Mouse (Mus musculus) liver, embryonic 15.5 days (tissue): ENCODE data around the gene 4930447C04Rik. TPM values are rescaled to one million over a fixed set of nuclear protein-coding genes. Genes with fewer than 3 reads are reported as not detected.

Experiments
- ATAC-seq: fragments of 200-750 bp; cut with Nextera tagmentation; 2 replicates; pipeline ENCODE4 v1.8.0; 2017; ENCODE audit warnings: moderate number of reproducible peaks, mild to moderate bottlenecking, moderate library complexity; ENCODE audit not compliant: insufficient read depth
- H3K27ac ChIP-seq: fragments of 300-500 bp; sonication (generic); replicated peaks from 2 replicates; pipeline ENCODE4 v1.5.1; 2015; ENCODE audit warnings: mild to moderate bottlenecking, inconsistent platforms
- H3K27me3 ChIP-seq: fragments of 300-500 bp; sonication (generic); 2 replicates; pipeline ENCODE4 v1.6.1; 2015; ENCODE audit warnings: mild to moderate bottlenecking, inconsistent platforms
- H3K36me3 ChIP-seq: fragments of 300-500 bp; sonication (generic); replicated peaks from 2 replicates; pipeline ENCODE4 v1.6.1; 2015; ENCODE audit warnings: moderate library complexity, mild to moderate bottlenecking, inconsistent platforms
- H3K4me1 ChIP-seq: fragments of 300-500 bp; sonication (generic); replicated peaks from 2 replicates; pipeline ENCODE4 v1.6.1; 2015; ENCODE audit warnings: inconsistent platforms
- H3K4me2 ChIP-seq: fragments of 300-500 bp; sonication (generic); 2 replicates; pipeline ENCODE4 v1.6.1; 2015; ENCODE audit warnings: moderate library complexity, mild to moderate bottlenecking, inconsistent platforms
- H3K4me3 ChIP-seq: fragments of 300-500 bp; sonication (generic); replicated peaks from 2 replicates; pipeline ENCODE4 v1.5.1; 2015; ENCODE audit warnings: mild to moderate bottlenecking, inconsistent platforms
- H3K9ac ChIP-seq: fragments of 300-500 bp; sonication (generic); 2 replicates; pipeline ENCODE4 v1.6.1; 2015; ENCODE audit warnings: moderate library complexity, mild to moderate bottlenecking, inconsistent platforms
- H3K9me3 ChIP-seq: fragments of 300-500 bp; sonication (generic); replicated peaks from 2 replicates; pipeline ENCODE4 v1.6.1; 2016; ENCODE audit warnings: inconsistent platforms
- WGBS: fragments of 180-500 bp; shearing (Covaris S2); methylation state at CpG from one replicate; pipeline ENCODE4 v1.1.7; 2015; ENCODE audit warnings: mixed read lengths; ENCODE audit not compliant: insufficient replicate concordance; 5-methylcytosine and 5-hydroxymethylcytosine counted together
- polyA plus RNA-seq: library from polyadenylated mRNA; unstranded; fragments of >200 nt; fragmentation: Nextera tagmentation; extraction: Ambion mirVana; gene quantifications from 2 replicates; pipeline ENCODE4 v1.2.1, GENCODE M21; 2015

4930447C04Rik gene
- polyA plus RNA-seq, 1 experiment from 2014 or later: 0.35 TPM

DNA sequence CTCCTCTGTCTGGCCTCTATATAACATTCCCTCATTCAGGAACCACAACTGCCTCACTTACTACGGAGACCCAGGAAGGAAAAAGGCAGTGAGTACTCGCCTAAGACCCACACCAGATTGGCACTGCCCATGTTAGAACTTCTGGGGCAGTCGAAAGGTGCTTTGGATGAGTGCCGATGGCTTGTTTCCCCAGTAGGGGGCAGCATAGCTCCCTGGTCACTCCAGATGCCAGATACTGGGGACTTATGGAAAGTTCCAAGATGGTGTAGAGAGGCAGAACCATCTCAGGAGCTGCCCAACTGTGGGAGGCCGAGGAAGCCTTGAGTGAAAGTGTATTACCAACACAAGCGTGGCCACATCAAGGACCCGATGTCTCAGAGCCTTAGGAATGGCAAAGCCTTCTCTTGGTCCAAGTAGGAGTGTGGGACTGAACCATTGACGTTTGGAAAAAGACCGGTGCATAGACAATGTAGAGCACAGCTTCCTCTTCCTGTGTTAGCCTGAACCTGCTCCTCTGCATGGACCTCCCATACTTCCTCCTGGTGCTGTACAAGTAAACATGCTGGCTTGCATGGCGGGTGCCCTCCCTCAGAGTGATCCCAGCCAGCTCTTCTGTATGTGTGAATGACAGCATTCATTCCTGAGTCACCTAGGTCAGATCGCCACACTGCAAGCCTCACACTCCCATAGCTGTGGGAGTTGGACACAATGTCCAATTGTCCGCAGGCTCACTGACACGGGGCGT lies 105.6 kb downstream of the 4930447C04Rik start:
- WGBS: 56% methylated on average over 14 of the region's 14 CpGs

GRCm38 (mm10) chr12:72831711-72832432 lies 108.7 kb downstream of the 4930447C04Rik start:
- H3K4me2 ChIP-seq: peak overlapping the region; percentile 52
- no peak for ATAC-seq
- WGBS: 8% methylated on average over 42 of the region's 42 CpGs
- no peaks in the 10 kb centered on the region for H3K9me3 ChIP-seq
- no peaks in the 10 kb centered on the region for H3K36me3 ChIP-seq
- no peak overlapping the region for H3K9ac ChIP-seq
- H3K27me3 ChIP-seq: peaks cover 48% of the 10 kb centered on the region
- peak overlapping the region; percentile 21; the same call in 1 of the 2 replicates for H3K4me3 ChIP-seq
- peaks cover 6% of the 10 kb centered on the region; the same call in 1 of the 2 replicates for H3K4me1 ChIP-seq
- no peak overlapping the region for H3K27ac ChIP-seq

More for the DNA sequence above, 105.6 kb downstream of the 4930447C04Rik start:
- Histone ChIP-seq H3K4me1 (peaks cover 6% of the 10 kb centered on the region; the same call in 1 of the 2 replicates), H3K27me3 (peaks cover 38% of the 10 kb centered on the region), H3K36me3 (no peaks in the 10 kb centered on the region), H3K27ac (no peak overlapping the region), H3K4me3 (no peak overlapping the region), H3K4me2 (no peak overlapping the region), H3K9me3 (no peaks in the 10 kb centered on the region), H3K9ac (no peak overlapping the region)
- ATAC-seq: no peak

Other genes starting within 250 kb of the 4930447C04Rik start
- gene Ppm1a, start 183.3 kb downstream of the 4930447C04Rik start, polyA plus RNA-seq: 26.2 and 27.7 TPM in 2 replicates
- gene Six6, start 882 bp downstream of the 4930447C04Rik start, polyA plus RNA-seq: not detected in 2 replicates
- 0.29 and 0.53 TPM in 2 replicates for gene Six1, start 113.1 kb upstream of the 4930447C04Rik start, polyA plus RNA-seq
- 0.03 and 0.07 TPM in 2 replicates for gene Six4, start 172.7 kb upstream of the 4930447C04Rik start, polyA plus RNA-seq
- gene Mnat1, start 182.9 kb upstream of the 4930447C04Rik start, polyA plus RNA-seq: 7.8 and 8.0 TPM in 2 replicates